Mouse (Mus musculus) heart, postnatal 0 days (tissue): ENCODE data around the gene Kptn.

ENCODE experiments used
- CTCF ChIP-seq: IDR thresholded peaks from 2 replicates; pipeline ENCODE4 v1.5.1; 2016; ENCODE audit warnings: antibody characterized with exemption, control low read depth, low read depth
- EP300 ChIP-seq: IDR thresholded peaks from 2 replicates; pipeline ENCODE4 v1.6.1; 2016; ENCODE audit warnings: antibody characterized with exemption, low read depth

GRCm38 (mm10) chr7:16149241-16149640, 29.5 kb downstream of the Kptn start:
- TF ChIP-seq CTCF = no peak
- no peak for TF ChIP-seq EP300
